Mouse (Mus musculus) midbrain, embryonic 14.5 days (tissue): ENCODE data around the gene Snrpd2. TPM values are rescaled to one million over a fixed set of nuclear protein-coding genes. Genes with fewer than 3 reads are reported as not detected.

Source experiments
- ATAC-seq: fragments of 200-750 bp; cut with Nextera tagmentation; 2 replicates; pipeline ENCODE4 v1.8.0; 2017; ENCODE audit warnings: moderate number of reproducible peaks, moderate library complexity; ENCODE audit not compliant: low FRiP score, low TSS enrichment
- DNase-seq: peaks from one replicate; pipeline ENCODE4 v3.0.0-alpha.2; 2015
- H3K27ac ChIP-seq: fragments of 300-500 bp; sonication (generic); replicated peaks from 2 replicates; pipeline ENCODE4 v1.5.1; 2014; ENCODE audit warnings: mild to moderate bottlenecking, low read depth, low read length, moderate library complexity
- H3K27me3 ChIP-seq: fragments of 300-500 bp; sonication (generic); 2 replicates; pipeline ENCODE4 v1.6.1; 2014; ENCODE audit warnings: low read length, control low read depth, mixed read lengths; ENCODE audit not compliant: control insufficient read depth, insufficient read depth
- H3K36me3 ChIP-seq: fragments of 300-500 bp; sonication (generic); 2 replicates; pipeline ENCODE4 v1.6.1; 2014; ENCODE audit warnings: low read length, control low read depth; ENCODE audit not compliant: control insufficient read depth, insufficient read depth
- H3K4me1 ChIP-seq: fragments of 300-500 bp; sonication (generic); 2 replicates; pipeline ENCODE4 v1.6.1; 2014; ENCODE audit warnings: mild to moderate bottlenecking, antibody characterized with exemption, low read length, control low read depth; ENCODE audit not compliant: control insufficient read depth, insufficient read depth
- H3K4me2 ChIP-seq: fragments of 300-500 bp; sonication (generic); 2 replicates; pipeline ENCODE4 v1.6.1; 2014; ENCODE audit warnings: mild to moderate bottlenecking, low read length, moderate library complexity
- H3K4me3 ChIP-seq: fragments of 300-500 bp; sonication (generic); replicated peaks from 2 replicates; pipeline ENCODE4 v1.5.1; 2014; ENCODE audit warnings: low read depth, low read length
- H3K9ac ChIP-seq: fragments of 300-500 bp; sonication (generic); replicated peaks from 2 replicates; pipeline ENCODE4 v1.6.1; 2014; ENCODE audit warnings: mild to moderate bottlenecking, low read length, moderate library complexity
- H3K9me3 ChIP-seq: fragments of 300-500 bp; sonication (generic); 2 replicates; pipeline ENCODE4 v1.6.1; 2016; ENCODE audit warnings: low read length, control low read depth, mixed read lengths; ENCODE audit not compliant: control insufficient read depth
- WGBS: fragments of 180-500 bp; shearing (Covaris S2); extraction: QIAGEN DNeasy Blood & Tissue Kit; methylation state at CpG from one replicate; pipeline ENCODE4 v1.1.7; 2014; 5-methylcytosine and 5-hydroxymethylcytosine counted together
- polyA plus RNA-seq: library from polyadenylated mRNA; unstranded; fragments of >200 nt; fragmentation: Nextera tagmentation; extraction: Ambion mirVana; gene quantifications from 2 replicates; pipeline ENCODE4 v1.2.1, GENCODE M21; 2014

Snrpd2 gene
- polyA plus RNA-seq = 112 and 130 TPM in 2 replicates

GRCm38 (mm10) chr7:19149626-19150025 lies at the start of gene Snrpd2:
Gene Snrpd2, plus strand, starts transcription at chr7:19149722.
- Histone ChIP-seq H3K27ac (peak within 1 kb of the TSS; percentile 85), H3K27me3 (no peaks in the 10 kb centered on the region), H3K4me1 (peaks cover 17% of the 10 kb centered on the region), H3K4me2 (peak within 1 kb of the TSS; percentile 80), H3K9me3 (no peaks in the 10 kb centered on the region), H3K4me3 (peak within 1 kb of the TSS; percentile 68), H3K36me3 (peaks cover 39% of the 10 kb centered on the region), H3K9ac (peak within 1 kb of the TSS; percentile 63)
- ATAC-seq (peak; percentile 93), DNase-seq (peak; percentile 99)
- WGBS = under 1% methylated on average over 24 of the region's 24 CpGs

GRCm38 (mm10) chr7:19100290-19100689 lies 49.2 kb upstream of the Snrpd2 start:
- Histone ChIP-seq H3K27me3 (0 out of 2 replicates have a peak, but pooled peaks cover 3% of the 10 kb centered on the region), H3K36me3 (no peaks in the 10 kb centered on the region), H3K4me3 (no peak overlapping the region), H3K4me1 (0 out of 2 replicates have a peak, but pooled peaks cover 5% of the 10 kb centered on the region), H3K9me3 (no peaks in the 10 kb centered on the region), H3K27ac (no peak overlapping the region), H3K4me2 (no peak overlapping the region), H3K9ac (no peak overlapping the region)
- 96% methylated on average over 1 of the region's 1 CpGs for WGBS
- ATAC-seq (no peak), DNase-seq (no peak)

- Histone ChIP-seq H3K27me3 (no peaks in the 10 kb centered on the region), H3K4me2 (no peak overlapping the region), H3K9me3 (no peaks in the 10 kb centered on the region), H3K36me3 (no peaks in the 10 kb centered on the region), H3K4me1 (no peaks in the 10 kb centered on the region), H3K27ac (no peak overlapping the region), H3K9ac (no peak overlapping the region), H3K4me3 (no peak overlapping the region)
- ATAC-seq (no peak), DNase-seq (no peak)
Observed at GRCm38 (mm10) chr7:19103741-19104140, 45.8 kb upstream of the Snrpd2 start.

- no peaks in the 10 kb centered on the region for H3K4me1 ChIP-seq
- no peak overlapping the region for H3K4me2 ChIP-seq
- no peak for DNase-seq
- ATAC-seq = no peak
- no peak overlapping the region for H3K4me3 ChIP-seq
- H3K36me3 ChIP-seq = no peaks in the 10 kb centered on the region
- no peaks in the 10 kb centered on the region for H3K9me3 ChIP-seq
- no peak overlapping the region for H3K9ac ChIP-seq
- no peak overlapping the region for H3K27ac ChIP-seq
- WGBS = 75% methylated on average over 2 of the region's 2 CpGs
- no peaks in the 10 kb centered on the region for H3K27me3 ChIP-seq
Observed at GRCm38 (mm10) chr7:19104486-19104885, 45.0 kb upstream of the Snrpd2 start.

- H3K4me2 ChIP-seq = no peak overlapping the region
- no peaks in the 10 kb centered on the region for H3K36me3 ChIP-seq
- no peaks in the 10 kb centered on the region for H3K9me3 ChIP-seq
- H3K9ac ChIP-seq = no peak overlapping the region
- DNase-seq = no peak
- H3K27ac ChIP-seq = no peak overlapping the region
- H3K27me3 ChIP-seq = no peaks in the 10 kb centered on the region
- WGBS = 64% methylated on average over 3 of the region's 3 CpGs
- H3K4me3 ChIP-seq = no peak overlapping the region
- H3K4me1 ChIP-seq = no peaks in the 10 kb centered on the region
- ATAC-seq = no peak
Observed at GRCm38 (mm10) chr7:19107436-19107835, 42.1 kb upstream of the Snrpd2 start.

- 88% methylated on average over 1 of the region's 1 CpGs for WGBS
Observed at GRCm38 (mm10) chr7:19109565-19109964, 40.0 kb upstream of the Snrpd2 start.

GRCm38 (mm10) chr7:19118028-19118771 lies 31.3 kb upstream of the Snrpd2 start, which contains the start of gene Gm4969:
Gene Gm4969, minus strand, starts transcription at chr7:19118368.
- no peaks in the 10 kb centered on the region for H3K9me3 ChIP-seq
- H3K27ac ChIP-seq = no peak within 1 kb of the TSS
- H3K9ac ChIP-seq = no peak within 1 kb of the TSS
- no peaks in the 10 kb centered on the region for H3K36me3 ChIP-seq
- H3K4me2 ChIP-seq = peak within 1 kb of the TSS; percentile 49
- DNase-seq (peak; percentile 84), ATAC-seq (peak; percentile 48)
- no peaks in the 10 kb centered on the region for H3K27me3 ChIP-seq
- peak within 1 kb of the TSS; percentile 30 for H3K4me3 ChIP-seq
- peaks cover 6% of the 10 kb centered on the region for H3K4me1 ChIP-seq
- WGBS = 23% methylated on average over 61 of the region's 64 CpGs

More at GRCm38 (mm10) chr7:19109565-19109964, 40.0 kb upstream of the Snrpd2 start:
- Histone ChIP-seq H3K4me2 (no peak overlapping the region), H3K27ac (no peak overlapping the region), H3K36me3 (no peaks in the 10 kb centered on the region), H3K4me1 (no peaks in the 10 kb centered on the region), H3K4me3 (no peak overlapping the region), H3K27me3 (no peaks in the 10 kb centered on the region), H3K9me3 (no peaks in the 10 kb centered on the region), H3K9ac (no peak overlapping the region)
- DNase-seq = no peak
- ATAC-seq = no peak

GRCm38 (mm10) chr7:19119083-19119482 lies 30.4 kb upstream of the Snrpd2 start:
- peaks cover 6% of the 10 kb centered on the region for H3K4me1 ChIP-seq
- no peak overlapping the region for H3K9ac ChIP-seq
- ATAC-seq = peak; percentile 9; the same call in 1 of the 2 replicates
- no peaks in the 10 kb centered on the region for H3K36me3 ChIP-seq
- no peak overlapping the region for H3K4me2 ChIP-seq
- DNase-seq = no peak
- no peaks in the 10 kb centered on the region for H3K27me3 ChIP-seq
- WGBS = 91% methylated on average over 8 of the region's 8 CpGs
- no peak overlapping the region for H3K4me3 ChIP-seq
- H3K9me3 ChIP-seq = no peaks in the 10 kb centered on the region
- H3K27ac ChIP-seq = no peak overlapping the region
